Mouse (Mus musculus) thymus, postnatal 14 days (tissue): Measurements from ENCODE around the gene Atp1a4.

Experiments
- DNase-seq: peaks from one replicate; pipeline ENCODE4 v3.0.0; 2021

Gene Atp1a4

DNA sequence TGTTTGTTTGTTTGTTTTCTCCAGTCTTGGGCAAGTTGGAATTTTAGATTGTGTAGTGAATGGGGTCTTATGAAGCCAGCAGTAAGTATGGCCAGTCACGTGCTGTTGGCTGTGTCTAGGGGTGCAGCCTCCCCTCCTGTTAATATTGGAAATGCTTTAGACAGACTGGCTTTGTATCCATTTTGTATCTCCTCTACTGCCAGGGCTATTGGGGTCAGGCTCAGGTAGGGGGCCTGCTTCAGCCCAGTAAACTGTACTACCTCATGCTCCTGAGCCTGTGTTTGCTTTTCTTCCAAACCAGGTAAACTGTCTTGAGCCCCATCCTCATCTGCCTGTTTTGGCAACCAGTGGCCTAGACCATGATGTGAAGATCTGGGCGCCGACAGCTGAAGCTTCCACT, 66.0 kb downstream of the Atp1a4 start:
- no peak for DNase-seq

GRCm38 (mm10) chr1:172191578-172191977, 66.6 kb downstream of the Atp1a4 start:
- no peak for DNase-seq

DNA sequence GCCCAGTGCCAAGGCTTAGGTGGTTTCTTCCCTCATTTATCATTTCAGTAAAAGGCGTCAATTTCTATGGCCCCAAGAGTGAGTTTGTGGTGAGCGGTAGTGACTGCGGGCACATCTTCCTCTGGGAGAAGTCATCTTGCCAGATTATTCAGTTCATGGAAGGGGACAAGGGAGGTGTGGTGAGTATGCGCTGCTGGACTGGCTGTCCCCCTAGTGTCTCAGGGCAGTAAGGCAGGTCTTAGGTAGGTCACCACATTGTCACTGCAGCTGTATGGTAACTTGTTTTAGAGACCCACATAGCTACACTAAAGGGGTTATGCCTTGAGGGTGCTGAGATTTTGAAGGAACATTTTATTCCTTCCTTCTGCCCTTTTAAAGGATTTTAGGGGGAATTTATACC, 69.3 kb downstream of the Atp1a4 start:
- peak; percentile 22 for DNase-seq

GRCm38 (mm10) chr1:172186401-172187289, 71.6 kb downstream of the Atp1a4 start:
- no peak for DNase-seq

- DNase-seq: no peak
These were observed 74.3 kb downstream of the Atp1a4 start for GRCm38 (mm10) chr1:172183915-172184314.

DNA sequence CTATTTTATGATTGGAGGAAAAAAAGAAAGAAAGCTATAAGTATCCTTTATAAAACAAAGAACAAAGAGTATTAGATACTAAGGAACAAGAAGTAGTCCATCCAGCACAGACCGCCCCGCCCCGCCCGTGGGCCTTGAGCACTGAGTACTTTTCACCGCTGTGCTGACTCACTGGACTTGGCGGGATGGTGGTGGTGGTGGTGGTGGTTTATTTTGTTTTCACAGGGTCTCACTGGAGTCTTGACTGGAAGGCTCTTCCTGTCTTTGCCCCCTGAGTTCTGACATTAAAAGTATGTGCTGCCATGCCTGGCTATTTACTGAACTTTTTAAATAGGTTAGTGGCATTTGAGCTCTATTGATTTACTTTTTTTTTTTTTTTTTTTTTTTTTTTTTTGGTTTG, 75.2 kb downstream of the Atp1a4 start:
- DNase-seq: no peak

- no peak for DNase-seq
These were observed 76.4 kb downstream of the Atp1a4 start for GRCm38 (mm10) chr1:172181777-172182176.

GRCm38 (mm10) chr1:172180881-172181280, 77.3 kb downstream of the Atp1a4 start:
- DNase-seq: no peak

GRCm38 (mm10) chr1:172179102-172179501, 79.1 kb downstream of the Atp1a4 start:
- DNase-seq: no peak

DNA sequence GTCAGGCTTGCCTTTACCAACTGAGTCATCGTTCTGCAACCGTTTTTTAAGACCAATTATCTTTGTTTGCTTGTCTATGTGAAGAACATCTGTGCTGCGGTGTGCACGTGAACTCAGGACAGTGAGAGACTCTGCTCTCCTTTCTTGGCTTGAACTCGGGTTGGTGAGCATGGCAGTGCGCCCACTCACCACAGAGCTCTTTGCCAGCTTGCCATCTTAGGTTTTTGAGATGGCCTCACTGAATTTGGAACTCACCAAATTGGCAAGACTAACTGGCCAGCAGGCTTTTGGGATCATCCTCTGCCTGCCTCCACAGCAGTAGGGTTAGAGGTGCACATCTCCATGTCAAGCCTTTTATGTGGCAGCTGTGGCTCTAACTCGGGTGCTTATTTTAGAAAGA, 80.4 kb downstream of the Atp1a4 start:
- DNase-seq: no peak
